Mouse (Mus musculus): ENCODE data around the gene Prickle2. TPM values are rescaled to one million over a fixed set of nuclear protein-coding genes. Genes with fewer than 3 reads are reported as not detected.

The Prickle2 gene
- 0.04 TPM for polyA plus RNA-seq (2017; shearing (Covaris generic))

DNA sequence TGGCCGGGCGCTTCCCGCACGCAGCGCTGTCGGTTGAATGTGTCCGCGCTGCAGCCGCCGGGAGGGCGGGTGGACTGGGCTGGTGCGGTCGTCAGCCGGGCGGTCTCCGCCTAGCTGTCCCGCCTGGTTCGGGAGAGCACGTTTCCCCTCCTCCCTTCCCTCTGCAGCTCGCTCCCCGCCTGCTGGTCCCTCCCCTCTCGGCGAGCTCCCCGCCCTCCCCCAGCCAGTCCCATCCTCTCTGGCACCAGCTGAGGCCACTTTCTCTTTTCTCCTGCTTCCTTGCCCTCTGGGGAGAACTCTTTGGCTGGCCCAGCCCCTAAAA, at the start of gene Prickle2:
TSS of gene Prickle2 (minus strand) at position 11 of the 322 bp plus-strand sequence.

Other genes starting within 250 kb of the Prickle2 start
- gene A730049H05Rik, start 110.3 kb upstream of the Prickle2 start, polyA plus RNA-seq (2017; shearing (Covaris generic)), result not detected
- not detected for gene Gm15737, start 163.2 kb upstream of the Prickle2 start, polyA plus RNA-seq (2017; shearing (Covaris generic))
- 0.23 TPM for gene Adamts9, start 237.3 kb upstream of the Prickle2 start, polyA plus RNA-seq (2017; shearing (Covaris generic))